Mouse (Mus musculus): ENCODE measurements around the gene Mindy3. TPM values are rescaled to one million over a fixed set of nuclear protein-coding genes. Genes with fewer than 3 reads are reported as not detected.

Gene Mindy3
- polyA plus RNA-seq, 1 experiment from 2014 or later = 22.7 TPM

DNA sequence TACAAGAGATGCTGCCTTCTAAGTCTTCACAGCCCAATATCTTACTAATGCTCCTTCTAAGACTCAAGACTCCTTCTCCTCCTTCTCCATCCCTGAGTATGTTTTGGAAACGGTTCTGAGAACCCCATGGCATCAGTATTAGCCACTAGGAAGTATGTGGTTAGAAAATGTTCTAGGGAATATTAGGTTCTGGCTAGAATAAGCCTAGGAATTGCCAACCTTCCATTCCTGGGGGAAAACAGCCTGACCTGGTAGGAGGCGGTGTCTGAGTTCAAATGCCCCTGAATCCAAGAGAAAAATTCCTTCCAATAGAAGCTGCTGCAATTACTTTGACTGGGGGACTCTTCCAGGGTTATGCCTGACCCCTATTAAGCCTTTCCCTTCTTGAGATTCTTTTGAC, 93.4 kb downstream of the Mindy3 start:
- Histone ChIP-seq H3K9ac (ENCODE audit: low read length) (no peak overlapping the region), H3K9me3 (replicated peaks; ENCODE audit: control insufficient read depth, low read length) (no peaks in the 10 kb centered on the region), H3K4me3 (ENCODE audit: low read length) (no peak overlapping the region), H3K36me3 (ENCODE audit: control insufficient read depth, insufficient read depth) (no peaks in the 10 kb centered on the region), H3K27ac (ENCODE audit: low read length) (peak overlapping the region; percentile 70), H3K27me3 (ENCODE audit: control insufficient read depth, insufficient read depth, low read length) (no peaks in the 10 kb centered on the region), H3K4me2 (ENCODE audit: low read depth, low read length) (no peak overlapping the region), H3K4me1 (ENCODE audit: control insufficient read depth, insufficient read depth, low read length) (peaks cover 14% of the 10 kb centered on the region)
- WGBS = 74% methylated on average over 2 of the region's 2 CpGs
- no peak for ATAC-seq (replicated peaks; ENCODE audit: extremely low read depth, insufficient read depth, low FRiP score)

DNA sequence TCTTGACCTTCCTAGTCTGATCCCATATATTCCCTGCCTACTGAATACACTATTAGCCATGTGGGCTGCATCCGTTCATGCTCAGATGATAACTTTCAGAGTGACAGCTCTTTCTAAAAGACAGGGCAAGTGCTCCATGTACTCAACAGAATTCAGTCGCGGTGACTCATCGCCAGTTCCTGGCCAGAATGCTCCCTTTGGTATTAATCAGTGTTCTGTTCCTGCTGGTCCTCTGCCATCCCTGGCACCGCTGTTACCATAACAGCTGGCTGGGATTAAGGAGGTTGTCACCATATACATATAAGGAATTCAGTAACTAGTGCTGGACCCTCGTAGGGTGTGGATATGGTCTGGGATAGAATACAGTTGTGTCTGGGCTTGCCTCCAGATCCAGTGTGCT, 93.9 kb downstream of the Mindy3 start:
- Histone ChIP-seq H3K36me3 (ENCODE audit: control insufficient read depth, insufficient read depth) (no peaks in the 10 kb centered on the region), H3K27ac (ENCODE audit: low read length) (peak overlapping the region; percentile 70), H3K4me3 (ENCODE audit: low read length) (no peak overlapping the region), H3K9ac (ENCODE audit: low read length) (no peak overlapping the region), H3K4me2 (ENCODE audit: low read depth, low read length) (no peak overlapping the region), H3K9me3 (replicated peaks; ENCODE audit: control insufficient read depth, low read length) (no peaks in the 10 kb centered on the region), H3K27me3 (ENCODE audit: control insufficient read depth, insufficient read depth, low read length) (no peaks in the 10 kb centered on the region), H3K4me1 (ENCODE audit: control insufficient read depth, insufficient read depth, low read length) (peaks cover 14% of the 10 kb centered on the region)
- WGBS = 42% methylated on average over 6 of the region's 6 CpGs
- peak; percentile 87 for ATAC-seq (replicated peaks; ENCODE audit: extremely low read depth, insufficient read depth, low FRiP score)

DNA sequence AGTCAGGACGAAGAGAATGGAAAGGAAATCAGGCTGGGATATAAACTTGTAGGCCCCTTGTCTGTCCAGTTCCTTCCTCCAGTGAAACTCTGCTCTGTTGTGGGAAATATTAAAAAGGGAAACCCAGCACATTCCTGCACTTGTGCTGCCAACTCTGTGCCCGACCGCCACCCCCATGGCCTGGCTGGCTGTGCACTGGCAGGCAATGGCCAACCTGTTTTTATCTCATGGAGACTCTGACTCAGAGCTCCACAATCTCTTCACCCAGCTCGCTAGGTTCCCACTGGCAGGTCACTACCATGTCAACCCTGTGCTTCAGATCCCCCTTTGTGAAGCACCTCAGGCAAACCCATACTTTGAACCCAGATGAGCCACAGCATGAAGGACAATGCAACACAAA, 98.4 kb downstream of the Mindy3 start:
- Histone ChIP-seq H3K27me3 (ENCODE audit: control insufficient read depth, insufficient read depth, low read length) (no peaks in the 10 kb centered on the region), H3K9me3 (replicated peaks; ENCODE audit: control insufficient read depth, low read length) (no peaks in the 10 kb centered on the region), H3K4me1 (ENCODE audit: control insufficient read depth, insufficient read depth, low read length) (peaks cover 4% of the 10 kb centered on the region), H3K4me3 (ENCODE audit: low read length) (no peak overlapping the region), H3K36me3 (ENCODE audit: control insufficient read depth, insufficient read depth) (no peaks in the 10 kb centered on the region), H3K27ac (ENCODE audit: low read length) (no peak overlapping the region), H3K9ac (ENCODE audit: low read length) (no peak overlapping the region), H3K4me2 (ENCODE audit: low read depth, low read length) (no peak overlapping the region)
- 57% methylated on average over 4 of the region's 4 CpGs for WGBS
- no peak for ATAC-seq (replicated peaks; ENCODE audit: extremely low read depth, insufficient read depth, low FRiP score)

DNA sequence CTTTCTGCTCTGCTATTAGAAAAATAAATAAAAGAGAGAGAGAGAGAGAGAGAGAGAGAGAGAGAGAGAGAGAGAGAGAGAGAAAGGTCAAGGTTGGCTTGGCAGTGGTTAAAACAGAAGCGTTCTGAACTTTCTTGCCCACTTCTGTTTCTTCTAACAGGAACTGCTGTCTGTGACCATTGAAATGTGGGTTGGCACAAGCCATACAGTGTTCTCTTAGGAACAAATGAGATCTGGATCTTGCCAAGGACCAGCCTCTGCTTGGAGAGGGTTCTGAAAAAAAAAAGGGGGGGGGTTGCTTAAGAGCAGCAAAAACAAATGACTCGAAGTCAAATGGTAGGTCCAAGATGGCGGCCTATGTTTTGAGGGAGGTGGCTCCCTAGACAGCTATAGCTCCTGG, 100.6 kb downstream of the Mindy3 start:
- Histone ChIP-seq H3K4me2 (ENCODE audit: low read depth, low read length) (no peak overlapping the region), H3K9me3 (replicated peaks; ENCODE audit: control insufficient read depth, low read length) (no peaks in the 10 kb centered on the region), H3K9ac (ENCODE audit: low read length) (no peak overlapping the region), H3K4me3 (ENCODE audit: low read length) (no peak overlapping the region), H3K4me1 (ENCODE audit: control insufficient read depth, insufficient read depth, low read length) (peaks cover 3% of the 10 kb centered on the region; the same call in 1 of the 2 replicates), H3K36me3 (ENCODE audit: control insufficient read depth, insufficient read depth) (no peaks in the 10 kb centered on the region), H3K27me3 (ENCODE audit: control insufficient read depth, insufficient read depth, low read length) (no peaks in the 10 kb centered on the region), H3K27ac (ENCODE audit: low read length) (no peak overlapping the region)
- 78% methylated on average over 3 of the region's 3 CpGs for WGBS
- ATAC-seq (replicated peaks; ENCODE audit: extremely low read depth, insufficient read depth, low FRiP score) = no peak

DNA sequence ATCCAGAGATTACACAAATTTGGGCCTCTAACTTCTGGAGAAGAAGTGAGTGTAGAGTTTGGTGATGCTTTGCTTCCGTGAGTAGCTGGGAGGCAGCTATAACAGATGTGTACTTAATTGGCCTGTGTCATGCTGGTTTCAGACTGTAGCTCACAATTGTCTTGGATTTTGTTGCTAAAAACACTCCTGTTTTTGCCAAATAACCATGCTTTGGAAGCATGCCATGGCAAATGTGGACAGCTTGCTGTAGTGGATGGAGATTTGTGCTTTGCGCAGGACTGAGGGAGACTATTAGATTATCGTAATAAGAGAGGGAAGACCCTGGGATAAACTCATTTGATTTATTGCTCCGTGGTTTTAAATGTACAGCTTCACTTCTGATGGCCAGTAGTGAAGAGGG, 101.2 kb downstream of the Mindy3 start:
- no peak for ATAC-seq (replicated peaks; ENCODE audit: extremely low read depth, insufficient read depth, low FRiP score)
- H3K4me2 ChIP-seq (ENCODE audit: low read depth, low read length) = no peak overlapping the region
- no peaks in the 10 kb centered on the region for H3K9me3 ChIP-seq (replicated peaks; ENCODE audit: control insufficient read depth, low read length)
- 79% methylated on average over 4 of the region's 4 CpGs for WGBS
- H3K4me1 ChIP-seq (ENCODE audit: control insufficient read depth, insufficient read depth, low read length) = peaks cover 3% of the 10 kb centered on the region; the same call in 1 of the 2 replicates
- H3K4me3 ChIP-seq (ENCODE audit: low read length) = no peak overlapping the region
- no peak overlapping the region for H3K9ac ChIP-seq (ENCODE audit: low read length)
- no peak overlapping the region for H3K27ac ChIP-seq (ENCODE audit: low read length)
- no peaks in the 10 kb centered on the region for H3K27me3 ChIP-seq (ENCODE audit: control insufficient read depth, insufficient read depth, low read length)
- no peaks in the 10 kb centered on the region for H3K36me3 ChIP-seq (ENCODE audit: control insufficient read depth, insufficient read depth)

DNA sequence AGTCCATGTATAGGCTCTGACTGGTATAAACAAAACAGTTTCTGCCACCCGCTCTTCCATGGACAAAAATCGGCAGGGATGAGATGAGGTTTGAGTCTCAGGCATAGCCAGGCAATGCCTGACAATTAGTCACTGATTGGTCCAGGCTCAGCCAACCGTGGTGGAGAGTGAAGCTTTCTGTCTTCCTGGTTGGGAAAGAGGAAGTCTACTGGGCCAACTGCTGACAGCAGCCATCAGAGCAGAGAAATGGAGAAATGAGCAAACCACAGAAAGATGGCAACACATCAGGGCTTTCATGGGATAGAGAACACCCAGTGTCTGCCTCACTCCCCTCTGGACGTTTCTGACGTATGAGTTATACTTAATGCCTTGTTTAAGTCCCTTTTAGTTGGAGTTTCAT, 101.9 kb downstream of the Mindy3 start:
- no peak for ATAC-seq (replicated peaks; ENCODE audit: extremely low read depth, insufficient read depth, low FRiP score)
- H3K27me3 ChIP-seq (ENCODE audit: control insufficient read depth, insufficient read depth, low read length) = no peaks in the 10 kb centered on the region
- H3K36me3 ChIP-seq (ENCODE audit: control insufficient read depth, insufficient read depth) = no peaks in the 10 kb centered on the region
- H3K4me2 ChIP-seq (ENCODE audit: low read depth, low read length) = no peak overlapping the region
- H3K9ac ChIP-seq (ENCODE audit: low read length) = no peak overlapping the region
- H3K27ac ChIP-seq (ENCODE audit: low read length) = no peak overlapping the region
- no peak overlapping the region for H3K4me3 ChIP-seq (ENCODE audit: low read length)
- 72% methylated on average over 5 of the region's 5 CpGs for WGBS
- no peaks in the 10 kb centered on the region for H3K9me3 ChIP-seq (replicated peaks; ENCODE audit: control insufficient read depth, low read length)
- H3K4me1 ChIP-seq (ENCODE audit: control insufficient read depth, insufficient read depth, low read length) = peaks cover 3% of the 10 kb centered on the region; the same call in 1 of the 2 replicates

DNA sequence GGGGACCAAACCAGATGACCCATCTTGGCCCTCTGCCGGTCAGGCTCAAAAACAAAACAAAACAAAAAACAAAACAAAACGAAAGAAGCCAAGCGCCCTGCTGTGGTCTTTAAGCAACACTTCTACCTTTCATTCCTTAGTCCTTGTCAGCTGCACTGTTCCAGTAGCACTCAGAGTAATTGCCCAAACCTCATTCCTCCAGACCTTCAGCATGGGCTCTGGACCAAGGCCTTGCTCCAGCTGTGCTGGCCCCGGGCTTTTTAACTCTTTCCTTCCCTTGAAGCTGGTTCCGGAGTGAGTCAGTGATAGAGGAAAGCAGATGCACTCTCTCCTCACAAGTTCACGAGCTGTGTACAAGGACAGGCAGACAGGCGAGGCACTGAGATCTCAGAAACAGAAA, 102.9 kb downstream of the Mindy3 start:
- no peak; the same call in 1 of the 2 replicates for ATAC-seq (replicated peaks; ENCODE audit: extremely low read depth, insufficient read depth, low FRiP score)

DNA sequence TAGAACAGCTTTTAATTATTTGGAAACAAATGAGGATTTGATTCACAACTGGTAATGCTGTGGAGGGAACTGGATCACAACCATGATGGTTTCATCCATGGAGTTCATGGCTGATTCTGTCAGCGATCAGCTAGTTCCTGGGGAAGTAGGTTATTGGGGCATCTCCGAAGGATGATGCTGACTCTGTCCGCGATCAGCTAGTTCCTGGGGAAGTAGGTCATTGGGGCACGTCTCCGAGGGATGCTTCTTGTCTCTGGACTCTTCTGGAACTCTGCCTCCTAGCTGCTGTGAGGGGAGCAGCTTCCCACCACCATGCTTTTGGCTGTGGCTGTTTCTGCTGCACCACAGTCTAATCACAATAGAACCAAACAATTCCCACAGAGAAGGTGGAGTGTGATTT, 105.2 kb downstream of the Mindy3 start:
- no peak overlapping the region for H3K27ac ChIP-seq (ENCODE audit: low read length)

More for the DNA sequence above, 102.9 kb downstream of the Mindy3 start:
- Histone ChIP-seq H3K9ac (ENCODE audit: low read length) (no peak overlapping the region), H3K9me3 (replicated peaks; ENCODE audit: control insufficient read depth, low read length) (no peaks in the 10 kb centered on the region), H3K36me3 (ENCODE audit: control insufficient read depth, insufficient read depth) (no peaks in the 10 kb centered on the region), H3K27me3 (ENCODE audit: control insufficient read depth, insufficient read depth, low read length) (no peaks in the 10 kb centered on the region), H3K4me1 (ENCODE audit: control insufficient read depth, insufficient read depth, low read length) (peaks cover 3% of the 10 kb centered on the region; the same call in 1 of the 2 replicates), H3K4me3 (ENCODE audit: low read length) (no peak overlapping the region), H3K27ac (ENCODE audit: low read length) (no peak overlapping the region; the same call in 1 of the 2 replicates), H3K4me2 (ENCODE audit: low read depth, low read length) (peak overlapping the region; percentile 36; the same call in 1 of the 2 replicates)
- WGBS = 34% methylated on average over 7 of the region's 7 CpGs

DNA sequence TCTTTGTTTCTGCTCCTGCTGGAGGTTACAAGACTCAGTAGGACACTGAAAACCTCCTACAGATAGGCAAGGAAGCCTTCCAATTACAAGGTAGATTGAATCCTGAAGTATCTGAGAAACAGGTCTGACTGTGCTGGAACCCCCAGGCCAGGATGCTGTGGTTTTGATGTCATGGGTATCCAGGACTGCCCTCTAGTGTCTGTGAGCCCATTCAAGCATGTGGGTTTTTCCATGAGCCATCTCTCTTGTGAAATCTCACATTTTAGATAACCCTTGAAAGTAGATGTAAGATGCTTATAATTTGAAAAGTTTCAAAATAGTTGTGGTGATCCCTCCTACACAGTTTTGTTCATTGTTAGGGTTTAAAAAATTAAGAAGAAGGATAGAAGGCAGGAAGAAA, 110.8 kb downstream of the Mindy3 start:
- Histone ChIP-seq H3K9me3 (replicated peaks; ENCODE audit: control insufficient read depth, low read length) (no peaks in the 10 kb centered on the region), H3K36me3 (ENCODE audit: control insufficient read depth, insufficient read depth) (no peaks in the 10 kb centered on the region), H3K27ac (ENCODE audit: low read length) (no peak overlapping the region), H3K4me1 (ENCODE audit: control insufficient read depth, insufficient read depth, low read length) (no peaks in the 10 kb centered on the region), H3K27me3 (ENCODE audit: control insufficient read depth, insufficient read depth, low read length) (no peaks in the 10 kb centered on the region), H3K4me2 (ENCODE audit: low read depth, low read length) (no peak overlapping the region), H3K4me3 (ENCODE audit: low read length) (no peak overlapping the region), H3K9ac (ENCODE audit: low read length) (no peak overlapping the region)
- no peak for ATAC-seq (replicated peaks; ENCODE audit: extremely low read depth, insufficient read depth, low FRiP score)

More for the DNA sequence above, 105.2 kb downstream of the Mindy3 start:
- Histone ChIP-seq H3K36me3 (ENCODE audit: control insufficient read depth, insufficient read depth) (no peaks in the 10 kb centered on the region), H3K4me3 (ENCODE audit: low read length) (no peak overlapping the region), H3K27me3 (ENCODE audit: control insufficient read depth, insufficient read depth, low read length) (no peaks in the 10 kb centered on the region), H3K4me2 (ENCODE audit: low read depth, low read length) (no peak overlapping the region), H3K4me1 (ENCODE audit: control insufficient read depth, insufficient read depth, low read length) (peaks cover 3% of the 10 kb centered on the region; the same call in 1 of the 2 replicates), H3K9me3 (replicated peaks; ENCODE audit: control insufficient read depth, low read length) (no peaks in the 10 kb centered on the region), H3K9ac (ENCODE audit: low read length) (no peak overlapping the region)
- 71% methylated on average over 6 of the region's 6 CpGs for WGBS
- ATAC-seq (replicated peaks; ENCODE audit: extremely low read depth, insufficient read depth, low FRiP score) = no peak

Data from heart, embryonic 16.5 days (tissue).